Mouse (Mus musculus): ENCODE data around the gene Ceacam18.

The Ceacam18 gene

GRCm38 (mm10) chr7:43634500-43634899, at the start of gene Ceacam18:
Gene Ceacam18, plus strand, starts transcription at chr7:43634707.
- DNase-seq: no peak

- peak; percentile 26 for DNase-seq
Observed at GRCm38 (mm10) chr7:43584790-43585189, 49.7 kb upstream of the Ceacam18 start.

- no peak for DNase-seq
Observed at GRCm38 (mm10) chr7:43601884-43602283, 32.6 kb upstream of the Ceacam18 start.

- DNase-seq: peak; percentile 72
Observed at GRCm38 (mm10) chr7:43606896-43607742, 27.4 kb upstream of the Ceacam18 start, which contains the start of gene Zfp819. Gene Zfp819, plus strand, starts transcription at chr7:43607169.

- peak; percentile 34 for DNase-seq
Observed at GRCm38 (mm10) chr7:43607743-43608287, 26.7 kb upstream of the Ceacam18 start.

- no peak for DNase-seq
Observed at GRCm38 (mm10) chr7:43608316-43608824, 26.1 kb upstream of the Ceacam18 start.

GRCm38 (mm10) chr7:43613816-43614551, 20.5 kb upstream of the Ceacam18 start:
- DNase-seq: no peak

- no peak for DNase-seq
Observed at GRCm38 (mm10) chr7:43622927-43623326, 11.6 kb upstream of the Ceacam18 start.

GRCm38 (mm10) chr7:43623819-43624218, 10.7 kb upstream of the Ceacam18 start:
- DNase-seq: no peak

GRCm38 (mm10) chr7:43625065-43625464, 9.4 kb upstream of the Ceacam18 start:
- no peak for DNase-seq

GRCm38 (mm10) chr7:43625794-43626422, 8.6 kb upstream of the Ceacam18 start:
- DNase-seq: no peak

GRCm38 (mm10) chr7:43633940-43634339, 567 bp upstream of the Ceacam18 start:
- no peak for DNase-seq

GRCm38 (mm10) chr7:43636194-43636593, 1.7 kb downstream of the Ceacam18 start:
- DNase-seq: peak; percentile 22

GRCm38 (mm10) chr7:43637118-43637517, 2.6 kb downstream of the Ceacam18 start:
- peak; percentile 10 for DNase-seq

GRCm38 (mm10) chr7:43642587-43642986, 8.1 kb downstream of the Ceacam18 start:
- DNase-seq: peak; percentile 64

GRCm38 (mm10) chr7:43643046-43643652, 8.6 kb downstream of the Ceacam18 start:
- peak; percentile 7 for DNase-seq

GRCm38 (mm10) chr7:43652683-43653082, 18.2 kb downstream of the Ceacam18 start:
- DNase-seq: no peak

- DNase-seq: peak; percentile 24
Observed at GRCm38 (mm10) chr7:43654519-43654918, 20.0 kb downstream of the Ceacam18 start.

- DNase-seq: no peak
Observed at GRCm38 (mm10) chr7:43656232-43656631, 21.7 kb downstream of the Ceacam18 start.

GRCm38 (mm10) chr7:43660002-43660401, 25.5 kb downstream of the Ceacam18 start, which contains the start of gene Siglece:
Gene Siglece, minus strand, starts transcription at chr7:43660161.
- peak; percentile 21 for DNase-seq

- peak; percentile 16 for DNase-seq
Observed at GRCm38 (mm10) chr7:43662804-43663203, 28.3 kb downstream of the Ceacam18 start.

GRCm38 (mm10) chr7:43667221-43667620, 32.7 kb downstream of the Ceacam18 start:
- DNase-seq: peak; percentile 28
